Mouse (Mus musculus) testis, adult 2 months (tissue): Measurements from ENCODE around the gene Gm136. TPM values are rescaled to one million over a fixed set of nuclear protein-coding genes. Genes with fewer than 3 reads are reported as not detected.
"Not testable (repeated sequence)": the region's sequence is repeated elsewhere in the genome, so short reads cannot be mapped to it uniquely, and the experiment has no call there.

Experiments
- H3K27ac ChIP-seq: fragments of 200-500 bp; 2 replicates; pipeline ENCODE4 v1.5.1; 2012; ENCODE audit warnings: low read depth, low read length; ENCODE audit not compliant: control insufficient read depth, insufficient read depth
- H3K27me3 ChIP-seq: fragments of 200-500 bp; 2 replicates; pipeline ENCODE4 v1.6.1; 2012; ENCODE audit warnings: mild to moderate bottlenecking, low read length, moderate library complexity; ENCODE audit not compliant: control insufficient read depth, insufficient read depth
- H3K36me3 ChIP-seq: fragments of 200-500 bp; 2 replicates; pipeline ENCODE4 v1.6.1; 2012; ENCODE audit warnings: mild to moderate bottlenecking, low read length; ENCODE audit not compliant: control insufficient read depth, insufficient read depth
- H3K4me1 ChIP-seq: fragments of 200-500 bp; 2 replicates; pipeline ENCODE4 v1.6.1; 2012; ENCODE audit warnings: low read length; ENCODE audit not compliant: control insufficient read depth, insufficient read depth
- H3K4me3 ChIP-seq: fragments of 200-500 bp; 2 replicates; pipeline ENCODE4 v1.5.1; 2012; ENCODE audit warnings: low read depth, mild to moderate bottlenecking, low read length, moderate library complexity, mixed read lengths; ENCODE audit not compliant: control insufficient read depth
- CTCF ChIP-seq: fragments of 200-500 bp; IDR thresholded peaks from 2 replicates; pipeline ENCODE4 v1.5.1; 2012; ENCODE audit warnings: low read depth, mild to moderate bottlenecking, inconsistent platforms, low read length, moderate library complexity; ENCODE audit not compliant: control insufficient read depth, insufficient read depth, insufficient replicate concordance
- POLR2A ChIP-seq: fragments of 200-500 bp; IDR thresholded peaks from 2 replicates; pipeline ENCODE4 v1.6.1; 2012; ENCODE audit warnings: low read depth, mild to moderate bottlenecking, inconsistent platforms, low read length, moderate library complexity; ENCODE audit not compliant: control insufficient read depth
- polyA plus RNA-seq: library from polyadenylated mRNA; depleted of rRNA; stranded (reverse); fragments of >200 nt; gene quantifications from 2 replicates; pipeline ENCODE4 v1.2.3, GENCODE M21; 2012

Gm136 gene
- polyA plus RNA-seq, 1 experiment = 18.3 TPM

DNA sequence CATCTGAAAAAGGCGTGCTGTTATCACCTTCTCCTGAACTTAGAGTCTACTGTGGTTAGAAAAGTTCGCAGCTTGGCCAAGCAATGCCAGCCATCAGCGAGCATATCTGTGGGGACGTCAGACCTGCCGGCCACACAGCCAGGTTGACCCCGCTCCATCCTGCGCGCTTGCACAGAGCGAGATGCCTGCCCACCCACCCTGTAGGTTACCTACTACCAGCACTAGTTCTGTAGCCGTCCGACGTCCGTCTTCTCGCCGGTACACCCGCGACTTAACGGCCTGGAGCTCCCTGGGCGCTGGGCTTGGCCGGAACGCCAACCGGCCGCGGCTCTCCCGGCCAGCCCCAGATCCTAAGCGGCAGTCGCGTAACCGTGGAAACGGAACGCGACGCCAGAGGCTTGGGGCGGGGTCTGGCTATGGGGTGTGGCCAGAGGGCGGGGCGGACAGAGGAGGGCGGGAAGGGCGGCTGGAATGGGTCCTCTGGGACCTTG, 26.2 kb downstream of the Gm136 start, which contains the start of gene Cfap206:
Cfap206 (minus strand) TSS at position 356 of the 491 bp plus-strand sequence.
- Histone ChIP-seq H3K4me3 (peak within 1 kb of the TSS; percentile 92), H3K36me3 (no peaks in the 10 kb centered on the region), H3K27ac (peak within 1 kb of the TSS; percentile 92), H3K4me1 (no peaks in the 10 kb centered on the region), H3K27me3 (no peaks in the 10 kb centered on the region)
- TF ChIP-seq CTCF = no peak
- peak; percentile 96 for TF ChIP-seq POLR2A

DNA sequence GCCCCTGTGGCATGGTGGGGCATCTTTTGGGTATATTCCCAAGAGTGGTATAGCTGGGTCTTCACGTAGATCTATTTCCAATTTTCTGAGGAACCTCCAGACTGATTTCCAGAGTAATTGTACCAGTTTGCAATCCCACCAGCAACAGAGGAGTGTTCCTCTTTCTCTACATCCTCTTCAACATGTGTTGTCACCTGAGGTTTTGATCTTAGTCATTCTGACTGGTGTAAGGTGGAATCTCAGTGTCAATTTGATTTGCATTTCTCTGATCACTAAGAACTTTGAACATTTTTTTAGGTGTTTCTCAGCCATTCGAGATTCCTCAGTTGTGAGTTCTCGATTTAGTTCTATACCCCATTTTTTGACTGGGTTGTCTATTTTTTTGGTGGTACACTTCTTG, 30.4 kb downstream of the Gm136 start:
- not testable (repeated sequence) for H3K27me3 ChIP-seq, H3K4me1 ChIP-seq, H3K4me3 ChIP-seq, H3K36me3 ChIP-seq, H3K27ac ChIP-seq

DNA sequence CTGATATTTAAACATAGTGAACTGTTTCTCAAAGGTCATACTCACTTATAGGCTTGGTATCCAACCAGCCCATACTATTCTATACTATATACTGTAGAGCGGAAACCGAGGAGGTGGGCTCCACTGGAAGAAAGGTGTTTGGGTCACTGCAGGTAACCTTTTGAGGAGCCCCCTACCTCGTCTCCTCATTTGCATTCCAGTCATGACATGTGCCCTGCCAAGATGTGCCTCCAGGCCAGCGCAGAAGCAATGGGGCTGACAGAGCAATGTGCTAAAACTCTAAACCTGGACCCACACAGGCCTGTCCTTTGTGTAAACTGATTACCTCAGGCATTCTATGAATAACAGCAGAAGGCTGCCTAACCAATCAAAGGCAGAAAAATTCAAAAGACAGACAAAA, 31.8 kb downstream of the Gm136 start:
- Histone ChIP-seq H3K36me3 (no peaks in the 10 kb centered on the region), H3K27me3 (no peaks in the 10 kb centered on the region), H3K4me1 (peaks cover 4% of the 10 kb centered on the region; the same call in 1 of the 2 replicates), H3K4me3 (no peak overlapping the region), H3K27ac (no peak overlapping the region)
- TF ChIP-seq POLR2A = no peak
- no peak for TF ChIP-seq CTCF

DNA sequence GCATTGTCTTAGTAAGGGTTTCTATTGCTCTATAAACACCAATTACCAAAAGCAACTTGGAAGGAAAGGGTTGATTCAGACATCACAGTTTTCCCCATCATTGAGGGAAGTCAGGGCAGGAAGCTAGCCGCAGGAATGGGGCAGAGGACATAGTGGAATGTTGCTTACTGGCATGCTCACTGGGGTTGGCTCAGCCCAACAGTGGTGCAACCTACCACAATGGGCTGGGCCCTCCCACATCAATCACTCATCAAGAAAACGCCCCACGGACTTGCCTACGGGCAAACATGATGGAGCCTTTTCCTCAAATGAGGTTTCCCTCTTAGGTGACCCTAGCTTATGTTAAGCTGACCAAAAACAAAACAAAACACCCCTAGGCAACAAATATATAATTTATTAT, 32.9 kb downstream of the Gm136 start:
- Histone ChIP-seq H3K27me3 (no peaks in the 10 kb centered on the region), H3K4me3 (no peak overlapping the region), H3K27ac (no peak overlapping the region), H3K36me3 (no peaks in the 10 kb centered on the region; the same call in 1 of the 2 replicates), H3K4me1 (peaks cover 4% of the 10 kb centered on the region; the same call in 1 of the 2 replicates)
- TF ChIP-seq CTCF (no peak), POLR2A (no peak)

DNA sequence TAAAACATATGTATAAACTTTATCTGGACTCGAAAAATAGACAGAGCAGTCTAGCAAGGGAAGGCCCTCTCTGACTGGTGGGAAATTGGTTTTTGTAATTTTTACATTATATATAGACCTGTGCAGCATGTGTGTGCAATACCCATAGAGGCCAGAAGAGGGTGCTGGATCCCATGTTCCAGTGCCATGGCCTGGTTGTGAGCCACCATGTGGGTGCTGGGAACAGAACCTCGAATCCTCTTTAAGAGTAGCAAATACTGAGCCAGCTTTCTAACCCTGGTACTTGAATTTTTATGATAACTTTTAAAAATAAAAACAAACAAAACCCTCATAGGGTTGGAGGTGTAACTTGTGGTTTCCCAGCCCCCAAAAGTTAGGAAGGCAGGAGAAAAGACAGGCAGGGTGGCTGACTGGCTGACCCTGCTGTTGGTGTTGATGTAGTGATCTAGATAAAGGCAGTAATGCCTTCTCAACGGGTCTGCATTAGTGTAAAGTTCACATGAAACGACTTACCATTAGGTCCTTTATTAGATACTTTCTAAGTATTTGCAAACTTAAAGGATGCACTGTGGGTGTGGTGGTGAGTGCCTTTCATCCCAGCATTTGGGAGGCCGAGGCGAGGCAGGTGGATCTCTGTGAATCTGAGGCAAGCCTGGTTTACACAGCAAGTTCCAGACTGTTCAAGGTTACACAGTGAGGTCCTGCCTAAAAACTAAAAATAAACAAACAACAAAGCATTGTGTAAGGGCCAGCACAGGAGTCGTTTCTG, 35.8 kb downstream of the Gm136 start:
- peaks cover 1% of the 10 kb centered on the region; the same call in 1 of the 2 replicates for H3K36me3 ChIP-seq
- H3K4me3 ChIP-seq = no peak overlapping the region
- H3K27ac ChIP-seq = no peak overlapping the region
- TF ChIP-seq CTCF (peak; percentile 42; the same call in 1 of the 2 replicates), POLR2A (no peak)
- H3K4me1 ChIP-seq = peaks cover 4% of the 10 kb centered on the region; the same call in 1 of the 2 replicates
- H3K27me3 ChIP-seq = no peaks in the 10 kb centered on the region

DNA sequence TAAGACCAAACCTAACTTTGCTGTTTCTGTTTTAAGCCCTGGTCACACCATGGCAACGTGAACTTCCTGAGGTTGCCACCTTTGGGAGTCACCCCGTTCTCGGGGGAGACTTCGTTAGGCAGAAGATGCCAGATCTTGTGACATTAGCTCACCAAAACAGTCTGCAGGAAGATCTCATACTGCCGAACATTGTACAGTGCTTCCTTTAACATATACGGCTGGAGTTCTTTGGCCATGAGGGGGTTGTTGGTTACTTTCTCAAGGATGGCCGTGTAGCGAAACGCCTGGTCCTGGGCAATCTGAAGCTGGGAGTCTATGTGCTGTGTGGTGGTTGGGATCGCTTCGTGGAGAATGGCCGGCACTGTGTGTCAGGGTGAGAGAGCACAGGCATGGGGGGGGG, 36.6 kb downstream of the Gm136 start:
- Histone ChIP-seq H3K4me3 (no peak overlapping the region), H3K27me3 (no peaks in the 10 kb centered on the region), H3K27ac (no peak overlapping the region), H3K36me3 (peaks cover 1% of the 10 kb centered on the region; the same call in 1 of the 2 replicates), H3K4me1 (peaks cover 4% of the 10 kb centered on the region; the same call in 1 of the 2 replicates)
- TF ChIP-seq POLR2A (no peak), CTCF (no peak)

DNA sequence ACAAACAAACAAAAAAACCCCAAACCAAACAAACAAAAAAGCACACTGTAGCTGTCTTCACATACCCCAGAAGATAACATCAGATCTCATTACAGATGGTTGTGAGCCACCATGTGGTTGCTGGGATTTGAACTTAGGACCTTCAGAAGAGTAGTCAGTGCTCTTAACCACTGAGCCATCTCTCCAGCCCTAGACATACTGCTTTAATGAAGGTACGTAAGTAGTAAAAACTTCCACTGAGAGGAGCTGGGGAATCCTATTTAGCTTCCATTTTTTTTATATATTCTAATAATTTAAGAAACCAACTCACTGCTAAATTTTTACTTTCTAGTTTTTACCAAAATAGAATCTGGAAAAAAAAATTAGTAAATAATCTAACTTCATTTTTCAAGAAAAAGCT, 41.0 kb downstream of the Gm136 start:
- no peak overlapping the region for H3K27ac ChIP-seq
- H3K36me3 ChIP-seq = peaks cover 1% of the 10 kb centered on the region; the same call in 1 of the 2 replicates
- no peak overlapping the region for H3K4me3 ChIP-seq
- TF ChIP-seq CTCF (no peak), POLR2A (no peak)
- no peaks in the 10 kb centered on the region for H3K4me1 ChIP-seq
- no peaks in the 10 kb centered on the region for H3K27me3 ChIP-seq
